Mouse (Mus musculus): ENCODE results near the gene Thrb.

DNA sequence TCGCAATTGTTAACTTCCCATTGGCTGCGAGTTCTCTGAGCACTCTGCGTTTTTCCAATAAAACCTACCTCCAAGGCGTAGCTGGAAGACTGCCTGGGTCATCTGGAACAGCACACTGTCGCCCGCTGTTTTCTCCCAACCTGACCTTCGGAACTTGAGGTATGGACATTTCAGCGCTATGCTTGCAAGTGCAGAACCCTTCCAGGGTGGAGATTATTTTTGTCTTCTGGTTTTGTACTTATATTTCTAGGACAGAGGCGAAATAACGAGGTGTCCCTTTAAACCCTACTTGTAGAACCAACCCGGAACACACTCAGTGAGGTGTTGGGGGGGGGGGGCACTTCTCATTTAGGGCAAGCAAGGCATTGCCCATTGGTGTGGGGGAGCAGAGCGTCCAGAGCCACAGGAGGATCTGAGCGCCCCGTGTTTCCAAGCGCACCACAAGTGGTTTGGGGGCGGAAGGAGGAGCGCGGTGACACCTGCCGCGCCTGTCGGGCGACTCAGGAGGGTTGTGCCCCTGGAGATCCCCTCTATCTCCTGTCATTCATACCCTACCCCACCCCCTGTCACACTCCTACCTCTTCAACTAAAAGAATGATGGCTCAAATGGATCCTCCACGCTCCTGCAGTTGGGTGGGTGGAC lies at the start of gene Thrb:
- TF ChIP-seq POLR2A (IDR thresholded peaks at IDR 0.05; ENCODE audit: low read depth, low read length) (no peak), CTCF (conservative IDR thresholded peaks at IDR 0.05; ENCODE audit: insufficient read depth, insufficient read length, low read depth, low read length) (no peak)
